Mouse (Mus musculus): ENCODE measurements around the gene Pcdh15. TPM values are rescaled to one million over a fixed set of nuclear protein-coding genes. Genes with fewer than 3 reads are reported as not detected.

The Pcdh15 gene
- polyA plus RNA-seq, 2 experiments = 1.0 TPM

GRCm38 (mm10) chr10:73137985-73138384, 38.8 kb downstream of the Pcdh15 start:
- Histone ChIP-seq H3K9me3 (ENCODE audit: control insufficient read depth, low read length) (no peaks in the 10 kb centered on the region), H3K4me1 (ENCODE audit: control insufficient read depth, insufficient read depth, low read length) (no peaks in the 10 kb centered on the region), H3K4me2 (replicated peaks; ENCODE audit: low read depth, low read length, severe bottlenecking) (no peak overlapping the region), H3K27ac (replicated peaks; ENCODE audit: low read depth, low read length) (no peak overlapping the region), H3K4me3 (replicated peaks; ENCODE audit: low read length) (no peak overlapping the region), H3K9ac (ENCODE audit: low read depth, low read length, severe bottlenecking) (no peak overlapping the region), H3K27me3 (ENCODE audit: control insufficient read depth, insufficient read depth, low read length) (no peaks in the 10 kb centered on the region), H3K36me3 (ENCODE audit: control insufficient read depth, insufficient read depth, low read length) (no peaks in the 10 kb centered on the region)
- no peak for DNase-seq (ENCODE audit: low spot score)
- ATAC-seq (ENCODE audit: low FRiP score, low read depth) = no peak
- TF ChIP-seq POLR2A (IDR thresholded peaks at IDR 0.05; ENCODE audit: borderline replicate concordance, extremely low read depth, insufficient read depth, insufficient read length) = no peak
- WGBS = 78% methylated on average over 3 of the region's 3 CpGs

- Histone ChIP-seq H3K4me3 (replicated peaks; ENCODE audit: low read length) (no peak overlapping the region), H3K4me1 (ENCODE audit: control insufficient read depth, insufficient read depth, low read length) (no peaks in the 10 kb centered on the region), H3K9me3 (ENCODE audit: control insufficient read depth, low read length) (no peaks in the 10 kb centered on the region), H3K27me3 (ENCODE audit: control insufficient read depth, insufficient read depth, low read length) (no peaks in the 10 kb centered on the region), H3K36me3 (ENCODE audit: control insufficient read depth, insufficient read depth, low read length) (no peaks in the 10 kb centered on the region), H3K4me2 (replicated peaks; ENCODE audit: low read depth, low read length, severe bottlenecking) (no peak overlapping the region), H3K9ac (ENCODE audit: low read depth, low read length, severe bottlenecking) (no peak overlapping the region), H3K27ac (replicated peaks; ENCODE audit: low read depth, low read length) (no peak overlapping the region)
- DNase-seq (ENCODE audit: low spot score) (no peak), ATAC-seq (ENCODE audit: low FRiP score, low read depth) (no peak)
- TF ChIP-seq POLR2A (IDR thresholded peaks at IDR 0.05; ENCODE audit: borderline replicate concordance, extremely low read depth, insufficient read depth, insufficient read length) = no peak
Measured at GRCm38 (mm10) chr10:73147543-73147942, 48.4 kb downstream of the Pcdh15 start.

GRCm38 (mm10) chr10:73147978-73148377, 48.8 kb downstream of the Pcdh15 start:
- DNase-seq (ENCODE audit: low spot score) (no peak), ATAC-seq (ENCODE audit: low FRiP score, low read depth) (no peak)
- Histone ChIP-seq H3K9ac (ENCODE audit: low read depth, low read length, severe bottlenecking) (no peak overlapping the region), H3K27ac (replicated peaks; ENCODE audit: low read depth, low read length) (no peak overlapping the region), H3K9me3 (ENCODE audit: control insufficient read depth, low read length) (no peaks in the 10 kb centered on the region), H3K4me3 (replicated peaks; ENCODE audit: low read length) (no peak overlapping the region), H3K4me1 (ENCODE audit: control insufficient read depth, insufficient read depth, low read length) (no peaks in the 10 kb centered on the region), H3K4me2 (replicated peaks; ENCODE audit: low read depth, low read length, severe bottlenecking) (no peak overlapping the region), H3K27me3 (ENCODE audit: control insufficient read depth, insufficient read depth, low read length) (no peaks in the 10 kb centered on the region), H3K36me3 (ENCODE audit: control insufficient read depth, insufficient read depth, low read length) (no peaks in the 10 kb centered on the region)
- TF ChIP-seq POLR2A (IDR thresholded peaks at IDR 0.05; ENCODE audit: borderline replicate concordance, extremely low read depth, insufficient read depth, insufficient read length) = no peak
- WGBS = 79% methylated on average over 4 of the region's 4 CpGs

- no peak overlapping the region for H3K9ac ChIP-seq (ENCODE audit: low read depth, low read length, severe bottlenecking)
- H3K27me3 ChIP-seq (ENCODE audit: control insufficient read depth, insufficient read depth, low read length) = no peaks in the 10 kb centered on the region
- no peak overlapping the region for H3K4me3 ChIP-seq (replicated peaks; ENCODE audit: low read length)
- no peak overlapping the region for H3K4me2 ChIP-seq (replicated peaks; ENCODE audit: low read depth, low read length, severe bottlenecking)
- WGBS = 83% methylated on average over 5 of the region's 5 CpGs
- TF ChIP-seq POLR2A (IDR thresholded peaks at IDR 0.05; ENCODE audit: borderline replicate concordance, extremely low read depth, insufficient read depth, insufficient read length) = no peak
- no peaks in the 10 kb centered on the region for H3K4me1 ChIP-seq (ENCODE audit: control insufficient read depth, insufficient read depth, low read length)
- ATAC-seq (ENCODE audit: low FRiP score, low read depth) (no peak), DNase-seq (ENCODE audit: low spot score) (no peak)
- H3K27ac ChIP-seq (replicated peaks; ENCODE audit: low read depth, low read length) = no peak overlapping the region
- H3K9me3 ChIP-seq (ENCODE audit: control insufficient read depth, low read length) = 0 out of 2 replicates have a peak, but pooled peaks cover 5% of the 10 kb centered on the region
- no peaks in the 10 kb centered on the region for H3K36me3 ChIP-seq (ENCODE audit: control insufficient read depth, insufficient read depth, low read length)
Measured at GRCm38 (mm10) chr10:73154544-73154943, 55.4 kb downstream of the Pcdh15 start.

DNA sequence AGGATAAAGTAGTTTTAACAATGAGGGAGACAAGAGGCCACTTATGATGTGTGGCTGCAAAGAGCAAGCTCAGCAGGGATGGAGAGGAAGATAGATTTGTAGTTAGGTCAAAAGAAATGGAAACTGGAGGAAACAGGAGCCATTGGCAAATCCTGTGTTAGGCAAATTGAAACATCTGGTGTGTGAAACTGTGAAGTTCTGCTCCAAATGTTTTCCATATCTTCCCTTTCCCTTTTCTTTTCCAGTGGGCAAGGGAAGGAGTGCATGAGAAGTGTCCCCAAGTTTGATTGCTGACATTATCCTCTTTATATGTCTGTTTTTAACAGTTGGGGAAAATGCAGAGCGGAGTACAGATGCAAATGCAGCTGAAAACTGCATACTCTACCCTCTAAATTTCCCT, 62.6 kb downstream of the Pcdh15 start:
- H3K9ac ChIP-seq (ENCODE audit: low read depth, low read length, severe bottlenecking) = no peak overlapping the region
- no peaks in the 10 kb centered on the region for H3K4me1 ChIP-seq (ENCODE audit: control insufficient read depth, insufficient read depth, low read length)
- no peak for TF ChIP-seq POLR2A (IDR thresholded peaks at IDR 0.05; ENCODE audit: borderline replicate concordance, extremely low read depth, insufficient read depth, insufficient read length)
- no peak overlapping the region for H3K4me3 ChIP-seq (replicated peaks; ENCODE audit: low read length)
- 83% methylated on average over 1 of the region's 1 CpGs for WGBS
- ATAC-seq (ENCODE audit: low FRiP score, low read depth) (no peak), DNase-seq (ENCODE audit: low spot score) (no peak)
- H3K9me3 ChIP-seq (ENCODE audit: control insufficient read depth, low read length) = 0 out of 2 replicates have a peak, but pooled peaks cover 5% of the 10 kb centered on the region
- H3K27ac ChIP-seq (replicated peaks; ENCODE audit: low read depth, low read length) = no peak overlapping the region
- no peak overlapping the region for H3K4me2 ChIP-seq (replicated peaks; ENCODE audit: low read depth, low read length, severe bottlenecking)
- H3K36me3 ChIP-seq (ENCODE audit: control insufficient read depth, insufficient read depth, low read length) = no peaks in the 10 kb centered on the region
- no peaks in the 10 kb centered on the region for H3K27me3 ChIP-seq (ENCODE audit: control insufficient read depth, insufficient read depth, low read length)

DNA sequence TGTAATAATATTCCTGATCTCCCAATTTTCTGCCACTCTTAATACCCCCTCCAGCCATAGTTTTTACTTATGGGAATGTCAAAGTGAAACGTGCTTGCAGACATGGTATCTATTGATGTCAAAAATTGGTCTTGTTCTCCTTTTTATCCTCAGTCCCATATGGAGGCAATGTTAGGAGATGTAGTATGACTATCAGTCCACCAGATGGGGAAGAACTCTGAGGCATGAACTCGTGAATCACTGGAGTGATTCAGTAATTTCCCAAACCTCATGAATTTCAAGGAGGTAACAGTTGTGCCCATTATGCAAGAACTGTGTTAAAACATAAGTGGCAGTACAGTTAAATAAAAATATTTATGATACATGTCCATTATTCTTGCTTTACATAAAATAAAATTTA, 116.9 kb downstream of the Pcdh15 start:
- no peak overlapping the region for H3K4me2 ChIP-seq (replicated peaks; ENCODE audit: low read depth, low read length, severe bottlenecking)
- TF ChIP-seq POLR2A (IDR thresholded peaks at IDR 0.05; ENCODE audit: borderline replicate concordance, extremely low read depth, insufficient read depth, insufficient read length) = no peak
- no peaks in the 10 kb centered on the region for H3K27me3 ChIP-seq (ENCODE audit: control insufficient read depth, insufficient read depth, low read length)
- WGBS = 61% methylated on average over 2 of the region's 2 CpGs
- no peak overlapping the region for H3K4me3 ChIP-seq (replicated peaks; ENCODE audit: low read length)
- H3K9ac ChIP-seq (ENCODE audit: low read depth, low read length, severe bottlenecking) = no peak overlapping the region
- H3K9me3 ChIP-seq (ENCODE audit: control insufficient read depth, low read length) = no peaks in the 10 kb centered on the region
- no peaks in the 10 kb centered on the region for H3K36me3 ChIP-seq (ENCODE audit: control insufficient read depth, insufficient read depth, low read length)
- no peak overlapping the region for H3K27ac ChIP-seq (replicated peaks; ENCODE audit: low read depth, low read length)
- ATAC-seq (ENCODE audit: low FRiP score, low read depth) (no peak), DNase-seq (ENCODE audit: low spot score) (no peak)
- H3K4me1 ChIP-seq (ENCODE audit: control insufficient read depth, insufficient read depth, low read length) = no peaks in the 10 kb centered on the region

Data from limb, embryonic 14.5 days (tissue).